Mouse (Mus musculus) intestine, embryonic 14.5 days (tissue): ENCODE measurements at regions not wholly inside any gene's neighbourhood (a gene's known extent, or its start where the extent isn't known, plus 50 kb on each side); places are given as distances from the start of the nearest gene placed in this dataset.

Source experiments
- ATAC-seq: fragments of 200-750 bp; cut with Nextera tagmentation; replicated peaks from 2 replicates; pipeline ENCODE4 v1.8.0; 2017; ENCODE audit warnings: low read depth, moderate number of reproducible peaks, moderate TSS enrichment, moderate library complexity; ENCODE audit not compliant: low FRiP score, low TSS enrichment
- DNase-seq: peaks from one replicate; pipeline ENCODE4 v3.0.0-alpha.2; 2018; ENCODE audit warnings: low spot score
- H3K27ac ChIP-seq: fragments of 300-500 bp; sonication (generic); 2 replicates; pipeline ENCODE4 v1.5.1; 2014; ENCODE audit warnings: low read depth, mild to moderate bottlenecking, control low read depth
- H3K27me3 ChIP-seq: fragments of 300-500 bp; sonication (generic); replicated peaks from 2 replicates; pipeline ENCODE4 v1.6.1; 2014; ENCODE audit warnings: low read length, control low read depth; ENCODE audit not compliant: control insufficient read depth, insufficient read depth
- H3K36me3 ChIP-seq: fragments of 300-500 bp; sonication (generic); 2 replicates; pipeline ENCODE4 v1.6.1; 2014; ENCODE audit warnings: low read length, control low read depth; ENCODE audit not compliant: control insufficient read depth, insufficient read depth
- H3K4me1 ChIP-seq: fragments of 300-500 bp; sonication (generic); replicated peaks from 2 replicates; pipeline ENCODE4 v1.6.1; 2014; ENCODE audit warnings: low read length, control low read depth, mixed read lengths; ENCODE audit not compliant: control insufficient read depth, insufficient read depth
- H3K4me2 ChIP-seq: fragments of 300-500 bp; sonication (generic); 2 replicates; pipeline ENCODE4 v1.6.1; 2014; ENCODE audit warnings: low read length
- H3K4me3 ChIP-seq: fragments of 300-500 bp; sonication (generic); 2 replicates; pipeline ENCODE4 v1.5.1; 2014; ENCODE audit warnings: low read depth, low read length, control low read depth, mixed read lengths
- H3K9ac ChIP-seq: fragments of 300-500 bp; sonication (generic); 2 replicates; pipeline ENCODE4 v1.6.1; 2014; ENCODE audit warnings: mild to moderate bottlenecking, low read length
- H3K9me3 ChIP-seq: fragments of 300-500 bp; sonication (generic); 2 replicates; pipeline ENCODE4 v1.6.1; 2016; ENCODE audit warnings: low read length, control low read depth; ENCODE audit not compliant: control insufficient read depth
- WGBS: fragments of 180-500 bp; shearing (Covaris S2); extraction: QIAGEN DNeasy Blood & Tissue Kit; methylation state at CpG from one replicate; pipeline ENCODE4 v1.1.7; 2014; 5-methylcytosine and 5-hydroxymethylcytosine counted together

- Histone ChIP-seq H3K9ac (no peak overlapping the region), H3K4me1 (no peaks in the 10 kb centered on the region), H3K4me3 (no peak overlapping the region), H3K36me3 (no peaks in the 10 kb centered on the region), H3K4me2 (no peak overlapping the region), H3K27me3 (no peaks in the 10 kb centered on the region), H3K9me3 (no peaks in the 10 kb centered on the region), H3K27ac (no peak overlapping the region)
- DNase-seq (no peak), ATAC-seq (no peak)
- WGBS = 86% methylated on average over 9 of the region's 9 CpGs
Measured at GRCm38 (mm10) chr9:52229589-52229988, 61.2 kb upstream of the Zc3h12c start.

- no peaks in the 10 kb centered on the region for H3K4me1 ChIP-seq
- H3K27me3 ChIP-seq = no peaks in the 10 kb centered on the region
- WGBS = 70% methylated on average over 3 of the region's 3 CpGs
- no peaks in the 10 kb centered on the region for H3K9me3 ChIP-seq
- no peak for ATAC-seq
- no peaks in the 10 kb centered on the region for H3K36me3 ChIP-seq
- H3K4me3 ChIP-seq = no peak overlapping the region
- no peak overlapping the region for H3K4me2 ChIP-seq
- no peak overlapping the region for H3K9ac ChIP-seq
- no peak for DNase-seq
- no peak overlapping the region for H3K27ac ChIP-seq
Measured at GRCm38 (mm10) chr9:52225646-52226045, 57.3 kb upstream of the Zc3h12c start.

DNA sequence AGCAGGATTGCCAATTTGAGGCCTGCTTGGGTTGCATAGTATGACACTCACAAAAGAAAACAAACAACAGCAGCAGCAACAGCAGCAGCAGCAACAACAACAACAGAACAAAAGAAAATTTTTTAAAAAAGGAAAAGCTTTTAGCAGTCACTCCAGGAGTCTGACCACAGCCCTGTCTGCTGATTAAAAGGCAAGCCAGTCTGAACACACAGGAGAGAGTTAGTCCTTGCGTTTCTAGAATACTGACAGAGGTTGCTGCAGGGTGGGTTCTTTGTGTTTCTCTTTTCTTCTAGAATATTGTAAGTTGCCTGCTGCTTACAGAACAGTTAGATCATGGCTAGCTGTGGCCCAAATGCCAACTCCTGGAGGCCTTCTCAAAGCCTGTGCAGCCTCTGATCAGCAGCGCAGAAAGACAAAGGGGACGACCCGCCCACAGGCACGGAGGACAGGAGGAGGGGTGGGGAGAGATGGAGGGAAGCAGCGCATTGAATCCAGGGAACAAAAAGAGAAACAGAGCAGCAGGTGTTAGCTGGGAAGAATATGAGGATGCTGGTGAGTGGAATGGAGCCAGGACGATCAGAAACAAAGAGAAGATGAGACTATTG is 55.2 kb upstream of the Zc3h12c start:
- WGBS = 51% methylated on average over 7 of the region's 7 CpGs
- H3K36me3 ChIP-seq = no peaks in the 10 kb centered on the region
- no peaks in the 10 kb centered on the region for H3K4me1 ChIP-seq
- H3K27me3 ChIP-seq = no peaks in the 10 kb centered on the region
- DNase-seq (no peak), ATAC-seq (no peak)
- H3K9ac ChIP-seq = no peak overlapping the region
- H3K4me2 ChIP-seq = no peak overlapping the region
- H3K4me3 ChIP-seq = no peak overlapping the region
- no peak overlapping the region for H3K27ac ChIP-seq
- no peaks in the 10 kb centered on the region for H3K9me3 ChIP-seq
